Mouse (Mus musculus): Measurements from ENCODE around the gene Megf11. TPM values are rescaled to one million over a fixed set of nuclear protein-coding genes. Genes with fewer than 3 reads are reported as not detected.
"Not testable (repeated sequence)": the region's sequence is repeated elsewhere in the genome, so short reads cannot be mapped to it uniquely, and the experiment has no call there.

The Megf11 gene
- total RNA-seq, 1 experiment from 2014 or later: 0.58 TPM

DNA sequence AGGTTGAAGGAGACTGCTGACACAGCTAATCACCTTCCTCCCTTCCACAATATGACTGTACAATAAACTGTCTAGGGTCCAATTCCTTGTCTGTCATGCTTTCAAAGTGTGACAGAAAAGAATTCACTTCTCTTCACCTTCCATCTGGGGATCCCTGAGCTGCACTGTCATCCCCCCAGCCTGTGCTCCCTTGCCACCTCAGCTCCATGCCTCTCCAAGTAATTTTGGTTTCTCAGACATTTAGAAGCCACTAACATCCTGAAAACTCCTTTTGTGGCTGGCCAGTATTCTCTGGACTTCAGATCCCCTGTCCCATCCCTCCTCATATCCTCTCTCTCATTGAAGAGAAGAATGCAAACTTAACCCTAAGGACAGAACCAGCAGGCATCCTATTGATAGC is 317.0 kb downstream of the Megf11 start:
- no peak for ATAC-seq (ENCODE audit: extremely low read depth, insufficient number of reproducible peaks, low FRiP score, poor library complexity, severe bottlenecking)

DNA sequence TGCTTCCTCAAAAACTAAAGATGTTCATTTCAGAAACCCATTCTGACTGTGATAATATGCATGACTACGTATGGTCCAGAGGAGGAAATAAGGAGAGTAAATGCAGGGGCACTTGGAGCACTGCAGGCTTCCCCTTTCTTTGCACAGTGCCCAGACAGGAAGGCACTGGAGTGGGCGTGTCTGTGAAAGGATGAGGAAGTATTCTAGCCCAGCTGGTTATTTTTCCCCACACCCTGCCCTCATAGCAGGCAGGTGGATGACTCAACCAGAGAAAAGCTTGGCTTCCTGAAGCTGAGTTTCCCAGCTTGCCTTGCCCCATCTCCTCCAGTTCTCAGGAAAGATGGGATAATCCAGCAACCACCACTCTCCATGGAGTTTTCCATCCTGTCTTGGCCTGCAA is 317.5 kb downstream of the Megf11 start:
- peak; percentile 96 for ATAC-seq (ENCODE audit: extremely low read depth, insufficient number of reproducible peaks, low FRiP score, poor library complexity, severe bottlenecking)

DNA sequence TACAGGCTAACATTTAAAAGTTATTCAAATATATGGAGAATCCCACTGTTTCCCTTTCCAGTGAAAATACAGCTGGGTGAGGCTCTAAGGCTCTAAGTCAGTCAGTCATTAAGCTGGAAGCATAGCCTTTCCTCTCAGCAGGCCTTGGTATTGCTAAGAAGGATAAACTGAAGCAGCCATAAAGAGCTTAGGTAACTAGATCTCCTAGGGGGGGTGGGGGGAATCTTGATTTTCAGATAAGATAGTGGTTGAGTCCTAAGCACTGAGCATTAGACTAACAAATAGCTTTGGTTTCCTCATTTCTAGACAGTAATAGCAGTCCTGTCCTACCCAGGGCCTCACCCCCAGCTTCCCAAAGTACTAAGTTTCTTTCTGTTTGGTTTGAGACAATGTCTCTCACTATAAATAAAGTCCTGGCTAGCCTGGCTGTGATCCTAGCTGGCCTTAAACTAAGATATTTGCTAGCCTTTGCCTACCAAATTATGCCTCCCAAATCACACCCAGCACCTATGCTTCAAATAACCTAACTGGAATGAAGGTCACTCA is 318.1 kb downstream of the Megf11 start:
- ATAC-seq (ENCODE audit: extremely low read depth, insufficient number of reproducible peaks, low FRiP score, poor library complexity, severe bottlenecking): no peak

DNA sequence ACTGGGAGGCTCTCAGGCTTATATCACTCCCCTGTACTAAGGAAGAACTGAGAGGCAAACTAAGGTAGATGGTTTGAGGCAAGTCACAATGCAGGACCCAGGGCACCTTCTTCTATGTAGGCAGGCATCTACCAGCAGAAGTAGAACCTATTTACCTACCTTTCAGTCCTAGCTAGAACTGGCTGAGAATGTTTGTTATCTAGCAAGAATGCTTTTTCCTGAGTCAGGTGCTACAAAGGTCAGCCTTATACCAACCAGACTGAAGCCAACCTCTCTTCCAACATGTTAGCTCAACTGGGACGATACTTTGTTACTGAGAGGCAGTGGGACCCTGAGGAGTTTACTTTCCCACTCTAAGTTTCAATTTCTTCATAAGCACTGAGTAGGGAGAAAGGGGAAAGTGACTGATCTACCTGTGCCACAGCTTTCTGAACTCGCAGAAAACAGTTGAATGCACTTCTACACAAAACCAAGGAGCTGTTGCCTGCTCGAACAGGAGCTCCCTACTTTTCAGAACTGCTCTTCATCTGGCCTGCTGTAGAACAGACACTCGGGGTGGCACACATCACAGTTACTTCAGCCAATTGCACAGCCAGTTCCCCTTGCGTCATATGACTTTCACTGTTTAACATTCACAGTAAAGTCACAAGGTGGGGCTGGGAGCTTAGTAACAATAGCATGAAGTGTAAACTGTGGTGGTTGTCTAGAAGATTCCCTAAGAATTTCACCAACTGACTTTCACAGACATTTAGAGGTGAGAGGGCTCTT is 318.8 kb downstream of the Megf11 start:
- ATAC-seq (ENCODE audit: extremely low read depth, insufficient number of reproducible peaks, low FRiP score, poor library complexity, severe bottlenecking): 0 out of 2 replicates have a peak, but pooled peaks have one; percentile 22

DNA sequence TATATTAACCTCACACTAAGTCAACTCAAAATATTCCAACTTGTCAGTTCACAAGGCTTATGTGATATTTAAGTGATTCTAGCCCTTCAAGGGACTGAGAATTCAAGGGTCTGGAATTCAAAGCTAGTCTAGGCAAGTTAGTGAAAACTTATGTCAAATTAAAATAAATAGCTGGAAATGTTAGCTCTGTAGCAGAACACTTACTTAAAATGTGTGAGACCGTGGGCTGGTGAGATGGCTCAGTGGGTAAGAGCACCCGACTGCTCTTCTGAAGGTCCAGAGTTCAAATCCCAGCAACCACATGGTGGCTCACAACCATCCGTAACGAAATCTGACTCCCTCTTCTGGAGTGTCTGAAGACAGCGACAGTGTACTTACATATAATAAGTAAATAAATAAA is 324.9 kb downstream of the Megf11 start:
- ATAC-seq (ENCODE audit: extremely low read depth, insufficient number of reproducible peaks, low FRiP score, poor library complexity, severe bottlenecking): not testable (repeated sequence)

DNA sequence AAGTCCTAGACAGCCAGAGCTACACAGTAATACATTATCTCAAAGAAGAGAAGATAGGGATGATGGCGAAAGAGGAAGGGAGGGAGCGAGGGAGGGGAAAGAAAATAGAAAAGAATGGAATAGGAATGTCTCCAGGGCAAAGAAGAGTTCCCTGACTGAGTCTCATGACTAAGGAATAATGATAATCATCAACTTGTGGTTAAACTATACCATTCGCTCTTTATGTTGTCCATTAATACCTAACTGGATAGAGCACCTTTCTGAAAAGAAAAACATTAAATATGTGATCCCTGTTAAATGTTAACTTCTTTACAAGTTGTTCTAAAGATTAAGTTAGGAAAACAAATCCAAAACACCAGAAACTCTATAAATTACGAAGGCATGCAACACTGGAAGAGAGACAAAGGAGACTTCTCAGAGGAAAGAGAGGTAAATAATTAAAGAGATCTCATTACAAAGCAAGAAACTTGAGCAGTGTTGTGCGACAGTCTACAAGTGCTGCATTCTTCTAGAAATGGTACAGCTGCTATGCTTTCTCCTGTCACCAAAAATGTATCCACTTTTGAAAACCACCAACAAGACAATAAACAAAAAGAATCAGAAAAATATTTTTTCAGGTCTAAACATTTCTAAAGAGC is 334.2 kb downstream of the Megf11 start:
- no peak for ATAC-seq (ENCODE audit: extremely low read depth, insufficient number of reproducible peaks, low FRiP score, poor library complexity, severe bottlenecking)

DNA sequence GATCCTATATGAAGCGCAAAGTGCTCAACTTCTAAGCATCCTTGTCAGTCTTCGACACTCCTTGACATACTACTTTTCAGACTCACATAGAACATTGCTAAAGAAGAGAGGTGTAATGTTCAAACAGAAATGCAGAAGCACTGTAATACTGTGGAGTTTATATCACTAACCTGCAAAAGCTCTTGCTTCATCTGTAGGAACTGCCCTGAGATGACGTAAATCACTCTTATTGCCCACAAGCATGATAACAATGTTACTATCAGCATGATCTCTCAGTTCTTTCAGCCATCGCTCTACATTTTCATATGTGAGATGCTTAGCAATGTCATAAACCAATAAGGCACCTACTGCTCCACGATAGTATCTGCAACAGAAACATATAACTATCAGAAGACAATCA is 341.0 kb downstream of the Megf11 start:
- no peak for ATAC-seq (ENCODE audit: extremely low read depth, insufficient number of reproducible peaks, low FRiP score, poor library complexity, severe bottlenecking)

DNA sequence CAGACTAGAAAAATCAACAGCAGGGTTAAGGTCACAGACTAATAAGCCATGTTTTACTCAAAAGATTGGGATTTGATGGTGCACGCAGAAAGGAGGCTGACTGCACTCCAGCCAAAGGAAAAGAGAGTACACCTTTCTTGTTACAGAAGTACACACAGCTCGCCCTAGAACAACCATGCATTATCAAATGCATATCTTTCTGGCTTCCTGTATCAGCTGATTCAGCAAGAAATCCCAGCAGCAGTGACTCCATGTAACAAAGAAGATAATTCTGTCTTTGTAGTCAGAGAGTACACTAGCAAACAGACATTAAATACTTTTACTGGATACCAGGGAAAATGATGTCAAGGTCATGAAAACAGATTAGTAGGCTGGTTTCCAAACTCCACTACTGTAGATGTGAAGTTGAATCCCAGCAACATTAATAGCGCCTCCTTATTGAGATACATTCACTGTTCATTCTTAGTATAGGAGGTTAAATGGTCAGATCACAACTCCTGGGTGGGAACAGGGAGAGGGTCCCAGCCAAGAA is 345.7 kb downstream of the Megf11 start:
- ATAC-seq (ENCODE audit: extremely low read depth, insufficient number of reproducible peaks, low FRiP score, poor library complexity, severe bottlenecking): no peak

DNA sequence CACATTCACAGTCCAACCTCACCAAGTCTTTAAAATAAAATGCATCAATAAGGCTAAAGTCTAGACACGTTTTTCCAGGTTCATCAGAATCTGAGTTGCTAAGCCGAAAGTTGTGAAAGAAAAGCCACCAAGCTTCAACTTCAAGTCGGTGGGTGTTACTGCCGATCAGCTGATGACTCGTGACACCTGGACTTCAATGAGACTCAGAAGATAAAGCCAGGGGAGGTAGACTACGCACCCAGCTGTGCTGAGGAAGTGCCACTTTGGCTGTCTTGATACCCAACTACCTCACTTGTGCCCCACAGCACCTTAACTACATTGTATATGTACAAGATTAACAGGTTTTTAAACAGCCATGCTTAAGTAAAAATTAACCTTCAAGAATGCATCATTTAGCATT is 348.7 kb downstream of the Megf11 start:
- no peak for ATAC-seq (ENCODE audit: extremely low read depth, insufficient number of reproducible peaks, low FRiP score, poor library complexity, severe bottlenecking)

DNA sequence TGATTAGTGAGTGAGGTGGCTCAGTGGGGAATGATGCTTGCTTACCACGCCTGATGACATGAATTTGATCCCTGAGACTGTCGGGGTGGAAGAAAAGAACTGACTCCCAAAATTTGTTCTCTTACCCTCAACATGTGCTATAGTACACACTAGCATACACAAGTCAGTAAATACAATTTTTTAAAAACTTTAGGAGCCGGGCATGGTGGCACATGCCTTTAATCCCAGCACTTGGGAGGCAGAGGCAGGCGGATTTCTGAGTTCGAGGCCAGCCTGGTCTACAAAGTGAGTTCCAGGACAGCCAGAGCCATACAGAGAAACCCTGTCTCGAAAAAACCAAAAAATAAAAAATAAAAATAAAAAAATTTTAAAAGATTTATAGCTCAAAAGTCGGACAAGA is 349.6 kb downstream of the Megf11 start:
- ATAC-seq (ENCODE audit: extremely low read depth, insufficient number of reproducible peaks, low FRiP score, poor library complexity, severe bottlenecking): not testable (repeated sequence)

DNA sequence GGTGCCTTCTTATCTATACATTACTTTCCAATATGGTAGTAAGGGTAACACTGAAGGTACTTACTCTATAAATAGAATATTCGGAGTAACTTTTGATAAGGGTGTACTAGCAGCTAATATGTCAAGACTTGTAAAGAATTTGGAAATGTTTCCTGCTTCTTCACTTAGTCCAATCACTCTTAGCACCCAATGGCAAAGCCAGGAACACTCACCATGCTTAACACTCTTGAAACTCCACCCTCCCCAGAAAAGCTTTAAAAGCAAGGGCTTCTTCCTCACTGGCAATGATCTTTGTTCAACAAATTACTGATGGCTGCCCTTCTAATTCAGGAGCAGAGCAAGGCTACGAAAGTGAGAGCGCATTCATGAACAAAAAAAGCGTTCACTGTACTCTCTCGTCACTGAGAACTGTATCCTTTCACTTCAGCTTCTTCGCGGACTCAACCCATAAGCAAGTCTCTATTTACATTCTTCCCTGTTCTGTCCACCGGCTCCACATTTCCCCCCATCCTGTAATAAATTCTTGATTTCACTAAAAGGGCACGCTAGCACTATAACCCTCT is 350.7 kb downstream of the Megf11 start:
- no peak for ATAC-seq (ENCODE audit: extremely low read depth, insufficient number of reproducible peaks, low FRiP score, poor library complexity, severe bottlenecking)

DNA sequence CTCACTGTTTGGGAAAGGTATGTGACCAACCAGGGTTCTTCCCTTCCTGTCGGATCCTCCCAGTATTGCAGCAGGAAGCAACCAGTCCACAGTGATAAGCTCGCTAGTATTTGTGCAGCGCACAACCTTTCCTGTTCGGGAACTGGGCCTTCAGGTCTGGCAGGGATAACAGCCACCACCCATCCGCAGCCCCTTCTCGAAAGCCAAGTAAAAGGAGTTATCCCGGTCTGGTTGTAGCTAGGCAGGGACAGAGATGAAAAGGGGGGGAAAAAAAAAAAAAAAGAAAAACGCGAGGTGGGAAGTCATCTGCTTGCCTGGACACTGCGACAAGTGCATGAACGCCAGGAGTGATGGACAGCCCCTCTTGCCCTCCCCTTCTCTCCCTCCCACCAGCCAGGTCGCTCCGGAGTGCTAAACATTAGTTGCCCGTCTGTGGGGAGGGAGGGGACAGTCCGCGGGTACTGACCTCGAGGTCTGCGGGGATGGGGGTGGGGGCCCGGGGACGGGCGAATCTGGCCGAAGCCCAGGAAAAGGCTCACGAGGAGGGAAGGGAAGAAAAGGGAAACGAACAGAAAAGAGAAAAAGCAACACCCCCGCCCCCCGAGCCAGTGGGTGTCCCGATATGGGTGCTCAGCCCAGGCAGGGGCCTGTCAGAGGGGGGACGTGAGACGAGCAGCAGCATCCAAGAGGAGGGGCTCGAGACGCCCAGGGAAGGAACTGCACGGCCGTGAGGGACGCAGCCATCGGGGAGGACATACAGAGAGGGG is 351.4 kb downstream of the Megf11 start:
- no peak for ATAC-seq (ENCODE audit: extremely low read depth, insufficient number of reproducible peaks, low FRiP score, poor library complexity, severe bottlenecking)

DNA sequence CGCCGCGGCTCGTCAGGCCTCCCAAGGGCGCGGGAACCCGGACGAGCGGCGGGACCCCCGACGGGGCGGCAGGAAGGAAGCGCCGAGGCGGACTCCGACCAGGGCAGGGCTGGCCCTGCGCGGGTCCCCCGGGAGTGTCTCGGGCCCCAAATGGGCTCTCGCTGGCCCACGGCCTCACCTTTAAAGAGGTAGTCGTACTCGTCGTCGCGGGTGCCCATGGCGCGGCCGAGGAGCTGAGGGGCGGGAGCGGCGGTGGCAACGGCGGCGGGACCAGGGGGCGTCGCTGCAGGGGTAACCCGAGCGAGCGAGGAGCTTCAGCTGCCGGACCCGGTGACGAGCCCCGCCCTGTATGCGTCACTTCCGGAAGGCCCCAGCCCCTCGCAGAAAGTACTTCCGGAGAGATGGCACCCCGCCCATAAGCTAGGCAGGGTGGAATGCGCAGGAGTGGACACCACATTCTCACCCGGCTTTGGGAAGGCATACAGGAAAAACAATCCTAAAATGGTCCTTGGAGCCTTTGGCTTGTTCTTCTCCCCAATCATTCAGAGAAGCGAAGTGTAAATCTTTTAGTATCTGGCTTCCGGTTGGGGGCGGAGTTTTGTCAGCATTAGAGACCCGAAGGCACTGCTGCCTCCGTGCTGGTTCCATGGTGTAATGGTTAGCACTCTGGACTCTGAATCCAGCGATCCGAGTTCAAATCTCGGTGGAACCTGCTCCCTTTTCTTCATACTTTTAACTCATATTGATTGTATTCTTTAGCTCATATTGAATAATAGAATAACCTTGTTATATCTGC is 352.2 kb downstream of the Megf11 start, which contains the start of gene Rab11a:
Gene Rab11a, minus strand, starts transcription at position 353 of the 796 bp plus-strand sequence.
- peak; percentile 95 for ATAC-seq (ENCODE audit: extremely low read depth, insufficient number of reproducible peaks, low FRiP score, poor library complexity, severe bottlenecking)

DNA sequence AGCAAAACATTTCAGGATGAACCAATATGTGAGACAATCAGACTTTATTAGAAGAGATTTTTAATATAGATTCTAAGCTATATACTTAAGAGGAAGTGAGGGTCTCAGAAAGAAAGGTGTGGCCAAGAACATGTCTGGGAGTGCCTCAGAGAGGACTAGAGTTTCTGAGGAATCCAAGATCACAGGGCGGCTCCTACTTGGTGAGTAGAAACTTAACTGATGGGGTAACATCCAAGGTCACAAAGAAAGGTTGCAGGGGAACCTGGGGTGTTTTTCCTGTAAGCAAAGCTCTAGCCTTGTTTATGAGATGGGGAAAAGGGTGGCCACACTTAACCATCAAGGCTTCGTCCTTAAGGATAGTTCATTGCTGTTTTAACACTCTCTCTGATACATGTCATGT is 353.6 kb downstream of the Megf11 start:
- no peak for ATAC-seq (ENCODE audit: extremely low read depth, insufficient number of reproducible peaks, low FRiP score, poor library complexity, severe bottlenecking)

DNA sequence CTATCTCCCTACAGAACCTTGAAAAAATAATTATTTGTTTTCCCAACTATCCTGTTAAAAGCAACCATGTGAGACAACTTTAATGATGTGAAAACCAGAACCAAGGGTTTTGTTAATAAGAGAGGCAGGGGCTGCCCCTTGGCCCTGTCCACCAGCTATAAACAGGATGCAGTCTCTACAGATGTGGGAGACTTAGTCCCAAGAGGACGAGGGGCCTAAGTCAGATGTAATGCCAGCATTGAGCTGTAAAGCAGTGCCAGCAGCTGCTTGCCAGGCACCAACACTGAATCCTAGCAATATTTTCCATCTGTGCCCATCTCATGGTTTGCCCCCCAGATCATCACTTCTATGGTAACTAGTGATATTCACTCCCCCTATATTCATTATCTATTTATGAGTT is 357.0 kb downstream of the Megf11 start:
- no peak for ATAC-seq (ENCODE audit: extremely low read depth, insufficient number of reproducible peaks, low FRiP score, poor library complexity, severe bottlenecking)

DNA sequence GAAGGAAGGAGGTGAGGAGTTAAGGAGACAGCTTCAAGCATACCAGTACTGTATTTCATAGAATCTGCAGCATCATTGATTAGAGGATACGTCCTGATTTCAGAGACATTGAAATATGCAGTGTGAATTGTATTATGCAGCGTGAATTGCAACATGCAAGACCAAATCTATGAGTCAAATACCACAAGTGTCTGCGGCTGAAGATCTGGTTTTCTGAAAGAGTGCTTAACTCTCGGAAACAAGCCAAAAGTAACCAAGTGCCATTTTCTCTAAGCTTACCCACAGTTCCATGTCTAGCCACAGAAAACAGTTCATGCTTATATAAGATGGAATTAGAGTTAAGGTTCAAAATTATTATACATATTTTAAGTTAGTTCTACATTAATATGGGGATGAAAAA is 362.3 kb downstream of the Megf11 start:
- no peak for ATAC-seq (ENCODE audit: extremely low read depth, insufficient number of reproducible peaks, low FRiP score, poor library complexity, severe bottlenecking)

DNA sequence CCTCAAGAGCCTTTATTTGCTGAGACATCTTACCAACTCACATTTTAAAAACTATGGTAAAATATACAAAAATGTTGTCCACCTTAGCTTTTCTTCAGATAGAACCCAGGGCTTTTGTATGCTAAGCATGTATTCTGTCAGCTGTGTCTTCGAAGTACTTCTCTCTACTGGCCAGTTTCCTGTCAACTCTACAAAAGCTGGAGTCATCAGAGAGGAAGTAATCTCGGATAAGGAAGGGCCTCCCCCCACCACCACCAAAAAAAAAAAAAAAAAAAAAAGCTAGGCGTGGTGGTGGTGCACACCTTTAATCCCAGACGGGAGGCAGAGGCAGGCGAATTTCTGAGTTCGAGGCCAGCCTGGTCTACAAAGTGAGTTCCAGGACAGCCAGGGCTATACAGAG is 363.9 kb downstream of the Megf11 start:
- no peak for ATAC-seq (ENCODE audit: extremely low read depth, insufficient number of reproducible peaks, low FRiP score, poor library complexity, severe bottlenecking)

DNA sequence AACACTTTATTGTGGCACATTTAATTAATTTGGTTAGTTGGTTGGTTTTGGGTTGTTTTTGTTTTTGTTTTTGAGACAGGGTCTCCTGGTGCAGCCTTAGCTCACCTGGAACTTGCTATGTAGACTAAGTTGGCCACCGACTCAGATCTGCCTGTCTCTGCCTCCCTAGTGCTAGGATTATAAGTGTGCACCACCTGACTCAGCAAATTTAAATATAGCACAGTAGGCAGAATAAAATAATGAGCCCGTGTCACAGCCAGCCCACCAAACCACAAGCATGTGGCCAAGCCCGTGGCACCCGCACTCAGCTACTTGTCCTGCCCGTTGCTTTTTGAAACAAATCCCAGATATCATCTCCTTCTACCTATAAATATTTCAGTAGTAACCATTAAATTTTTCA is 367.1 kb downstream of the Megf11 start:
- no peak for ATAC-seq (ENCODE audit: extremely low read depth, insufficient number of reproducible peaks, low FRiP score, poor library complexity, severe bottlenecking)

Measured in neutrophil, adult 5-6 weeks (primary cell).